In genomic region chr12:16548824-16549375, GRCm38 (mm10) we compare ENCODE assay signal across 27 mouse cellular contexts.
DNase-seq lines count a peak whose midpoint lies in the region; ATAC-seq and TF ChIP-seq lines count a peak whose summit lies in the region.
"Had no signal": no experiment of that assay in that cellular context is flagged by ENCODE, and none has a peak within 500 bp of the region (broad histone marks: within the 10 kb centered on the region; RNA-seq: fewer than 3 reads in every experiment).

No protein-coding gene starts in this region.

- WGBS in midbrain, embryonic 12.5 days = 71% methylated on average over 12 of the region's 12 CpGs
- 60% methylated on average over 12 of the region's 12 CpGs for WGBS in midbrain, embryonic 15.5 days
- WGBS in hindbrain, embryonic 12.5 days = 64% methylated on average over 12 of the region's 12 CpGs

- TF ChIP-seq CTCF in brain, embryonic 14.5 days (IDR thresholded peaks at IDR 0.05; ENCODE audit: borderline replicate concordance, extremely low read depth, insufficient read depth, insufficient read length) = no peak

- H3K9ac ChIP-seq in midbrain, embryonic 12.5 days (replicated peaks) = no peak overlapping the region
- no peak overlapping the region for H3K9ac ChIP-seq in midbrain, embryonic 15.5 days
- no peak overlapping the region for H3K9ac ChIP-seq in hindbrain, embryonic 12.5 days
- H3K9ac ChIP-seq: heart, embryonic 13.5 days had no signal

- no peak overlapping the region for H3K27ac ChIP-seq in midbrain, embryonic 12.5 days (replicated peaks)
- H3K27ac ChIP-seq in midbrain, embryonic 15.5 days = no peak overlapping the region
- H3K27ac ChIP-seq in hindbrain, embryonic 12.5 days = no peak overlapping the region
- H3K27ac ChIP-seq: embryonic facial prominence, embryonic 10.5 days; forebrain, embryonic 10.5 days; heart, embryonic 13.5 days; left cerebral cortex, adult 2 months; limb, embryonic 10.5 days; macrophage; midbrain, embryonic 10.5 days had no signal

- ATAC-seq in midbrain, embryonic 12.5 days (ENCODE audit: low FRiP score, low read depth) = peak; percentile 42; the same call in 1 of the 2 replicates
- no peak for ATAC-seq in midbrain, embryonic 15.5 days (replicated peaks)
- ATAC-seq in hindbrain, embryonic 12.5 days (ENCODE audit: low FRiP score) = peak; percentile 71
- ATAC-seq in erythroblast, adult 5-6 weeks (replicated peaks; ENCODE audit: low FRiP score, poor library complexity, severe bottlenecking) = no peak
- ATAC-seq: forebrain, embryonic 16.5 days; inflammation-experienced regulatory T-cells, adult 6 months; Patski had no signal

- H3K36me3 ChIP-seq in midbrain, embryonic 12.5 days = peaks cover 67% of the 10 kb centered on the region
- H3K36me3 ChIP-seq in midbrain, embryonic 15.5 days (replicated peaks) = peaks cover 31% of the 10 kb centered on the region
- H3K36me3 ChIP-seq in hindbrain, embryonic 12.5 days = peaks cover 75% of the 10 kb centered on the region

- no peaks in the 10 kb centered on the region for H3K9me3 ChIP-seq in midbrain, embryonic 12.5 days
- H3K9me3 ChIP-seq in midbrain, embryonic 15.5 days = no peaks in the 10 kb centered on the region
- H3K9me3 ChIP-seq in hindbrain, embryonic 12.5 days (replicated peaks) = no peaks in the 10 kb centered on the region
- H3K9me3 ChIP-seq: embryonic facial prominence, embryonic 10.5 days; forebrain, embryonic 10.5 days; heart, embryonic 13.5 days; limb, embryonic 10.5 days; midbrain, embryonic 10.5 days had no signal

- no peak overlapping the region for H3K4me3 ChIP-seq in midbrain, embryonic 12.5 days
- no peak overlapping the region for H3K4me3 ChIP-seq in midbrain, embryonic 15.5 days
- no peak overlapping the region for H3K4me3 ChIP-seq in hindbrain, embryonic 12.5 days
- H3K4me3 ChIP-seq: embryonic facial prominence, embryonic 10.5 days; forebrain, embryonic 10.5 days; heart, embryonic 13.5 days; left cerebral cortex, adult 2 months; limb, embryonic 10.5 days; midbrain, embryonic 10.5 days; myocyte had no signal

- H3K4me1 ChIP-seq in midbrain, embryonic 12.5 days = 0 out of 2 replicates have a peak, but pooled peaks cover 8% of the 10 kb centered on the region
- 0 out of 2 replicates have a peak, but pooled peaks cover 6% of the 10 kb centered on the region for H3K4me1 ChIP-seq in midbrain, embryonic 15.5 days
- 0 out of 2 replicates have a peak, but pooled peaks cover 7% of the 10 kb centered on the region for H3K4me1 ChIP-seq in hindbrain, embryonic 12.5 days

- intact Hi-C loops in left cerebral cortex, postnatal 25 days (cut with DNase I) = no loop called here

- no peak for TF ChIP-seq POLR2A in brain, embryonic 14.5 days (IDR thresholded peaks at IDR 0.05; ENCODE audit: borderline replicate concordance, extremely low read depth, insufficient read depth, insufficient read length, poor library complexity, severe bottlenecking)

- H3K4me2 ChIP-seq in midbrain, embryonic 12.5 days (replicated peaks) = no peak overlapping the region
- H3K4me2 ChIP-seq in midbrain, embryonic 15.5 days = no peak overlapping the region
- no peak overlapping the region for H3K4me2 ChIP-seq in hindbrain, embryonic 12.5 days (replicated peaks)
- H3K4me2 ChIP-seq: heart, embryonic 13.5 days had no signal

- DNase-seq in brain, embryonic 14.5 days (ENCODE audit: low read depth) = peak; percentile 15
- peak; percentile 41 for DNase-seq in mesoderm, embryonic 11.5 days (ENCODE audit: low read depth, low spot score)
- DNase-seq in left cerebral cortex, postnatal 25 days (ENCODE audit: low spot score in 2 of 2) = no peak
- DNase-seq in cerebellum, adult 11-12 months = no peak
- DNase-seq: adrenal gland, postnatal 36 days; cerebellum, adult 11 months; cerebellum, postnatal 25 days; gastrocnemius, postnatal 10 days; heart, adult 11 months; kidney, adult 18-20 months; liver; right cerebral cortex, adult 18-20 months had no signal

- no peaks in the 10 kb centered on the region for H3K27me3 ChIP-seq in midbrain, embryonic 12.5 days
- no peaks in the 10 kb centered on the region for H3K27me3 ChIP-seq in midbrain, embryonic 15.5 days (replicated peaks)
- H3K27me3 ChIP-seq in hindbrain, embryonic 12.5 days = no peaks in the 10 kb centered on the region
- H3K27me3 ChIP-seq: heart, embryonic 13.5 days; Patski had no signal

Comparison
In these comparisons a context has a peak if more than half of its experiments do, and no peak if none do; other contexts are left out.
1. ATAC-seq: peak in midbrain, embryonic 12.5 days (single experiment) and hindbrain, embryonic 12.5 days (single experiment); none in midbrain, embryonic 15.5 days (single experiment) and erythroblast, adult 5-6 weeks (single experiment).
2. DNase-seq: peak in brain, embryonic 14.5 days (single experiment) and mesoderm, embryonic 11.5 days (single experiment); none in left cerebral cortex, postnatal 25 days (0 of 2) and cerebellum, adult 11-12 months (single experiment).